ENCODE assay signal across 25 mouse cellular contexts in genomic region chr2:169116841-169117240, GRCm38 (mm10).
DNase-seq lines count a peak whose midpoint lies in the region; ATAC-seq and TF ChIP-seq lines count a peak whose summit lies in the region.
"Had no signal": no experiment of that assay in that cellular context is flagged by ENCODE, and none has a peak within 500 bp of the region (broad histone marks: within the 10 kb centered on the region; RNA-seq: fewer than 3 reads in every experiment).

No protein-coding gene starts in this region.

- 45% methylated on average over 10 of the region's 10 CpGs for WGBS in embryonic facial prominence, embryonic 14.5 days
- WGBS in embryonic facial prominence, embryonic 10.5 days, result 66% methylated on average over 10 of the region's 10 CpGs
- 43% methylated on average over 10 of the region's 10 CpGs for WGBS in lung, embryonic 14.5 days
- WGBS in midbrain, postnatal 0 days, result 34% methylated on average over 10 of the region's 10 CpGs
- 38% methylated on average over 10 of the region's 10 CpGs for WGBS in midbrain, embryonic 15.5 days

- no peaks in the 10 kb centered on the region for H3K36me3 ChIP-seq in embryonic facial prominence, embryonic 14.5 days (ENCODE audit: control insufficient read depth, insufficient read depth, low read length)
- no peaks in the 10 kb centered on the region for H3K36me3 ChIP-seq in embryonic facial prominence, embryonic 10.5 days (replicated peaks)
- H3K36me3 ChIP-seq in lung, embryonic 14.5 days (ENCODE audit: insufficient read depth), result no peaks in the 10 kb centered on the region
- H3K36me3 ChIP-seq in midbrain, postnatal 0 days (ENCODE audit: insufficient read depth, low read length), result no peaks in the 10 kb centered on the region
- H3K36me3 ChIP-seq in midbrain, embryonic 15.5 days (replicated peaks), result no peaks in the 10 kb centered on the region
- H3K36me3 ChIP-seq: embryonic facial prominence, embryonic 12.5 days; forebrain, embryonic 12.5 days; forebrain, embryonic 15.5 days; heart, embryonic 12.5 days; heart, embryonic 15.5 days; hindbrain, embryonic 10.5 days had no signal

- ATAC-seq in embryonic facial prominence, embryonic 14.5 days (ENCODE audit: low read depth), result no peak
- no peak for ATAC-seq in lung, embryonic 14.5 days (ENCODE audit: insufficient read depth)
- no peak for ATAC-seq in midbrain, postnatal 0 days (ENCODE audit: low FRiP score)
- no peak for ATAC-seq in midbrain, embryonic 15.5 days (replicated peaks)
- ATAC-seq: CD4-positive, CD25-positive, alpha-beta regulatory T cell, adult 4 months; forebrain, embryonic 15.5 days had no signal

- no peak overlapping the region for H3K4me2 ChIP-seq in embryonic facial prominence, embryonic 14.5 days (ENCODE audit: low read depth, low read length)
- no peak overlapping the region for H3K4me2 ChIP-seq in lung, embryonic 14.5 days
- H3K4me2 ChIP-seq in midbrain, postnatal 0 days (ENCODE audit: low read depth, low read length, poor library complexity, severe bottlenecking), result no peak overlapping the region
- no peak overlapping the region for H3K4me2 ChIP-seq in midbrain, embryonic 15.5 days
- H3K4me2 ChIP-seq: embryonic facial prominence, embryonic 12.5 days; forebrain, embryonic 12.5 days; forebrain, embryonic 15.5 days; heart, embryonic 12.5 days; heart, embryonic 15.5 days; hindbrain, embryonic 14.5 days had no signal

- H3K27me3 ChIP-seq in embryonic facial prominence, embryonic 14.5 days (replicated peaks; ENCODE audit: control insufficient read depth, insufficient read depth, low read length), result no peaks in the 10 kb centered on the region
- H3K27me3 ChIP-seq in embryonic facial prominence, embryonic 10.5 days (replicated peaks; ENCODE audit: low read depth, poor library complexity, severe bottlenecking), result no peaks in the 10 kb centered on the region
- H3K27me3 ChIP-seq in lung, embryonic 14.5 days (ENCODE audit: insufficient read depth, low read length), result no peaks in the 10 kb centered on the region
- H3K27me3 ChIP-seq in midbrain, postnatal 0 days (ENCODE audit: insufficient read depth, low read length), result no peaks in the 10 kb centered on the region
- H3K27me3 ChIP-seq in midbrain, embryonic 15.5 days (replicated peaks), result no peaks in the 10 kb centered on the region
- H3K27me3 ChIP-seq: embryonic facial prominence, embryonic 12.5 days; forebrain, embryonic 12.5 days; forebrain, embryonic 15.5 days had no signal

- no peak overlapping the region for H3K9ac ChIP-seq in embryonic facial prominence, embryonic 14.5 days (ENCODE audit: low read depth, low read length)
- no peak overlapping the region for H3K9ac ChIP-seq in lung, embryonic 14.5 days
- no peak overlapping the region for H3K9ac ChIP-seq in midbrain, postnatal 0 days (replicated peaks; ENCODE audit: low read length, poor library complexity, severe bottlenecking)
- H3K9ac ChIP-seq in midbrain, embryonic 15.5 days, result no peak overlapping the region
- H3K9ac ChIP-seq: embryonic facial prominence, embryonic 12.5 days; forebrain, embryonic 12.5 days; forebrain, embryonic 15.5 days; heart, embryonic 12.5 days; heart, embryonic 15.5 days; hindbrain, embryonic 14.5 days had no signal

- H3K9me3 ChIP-seq in embryonic facial prominence, embryonic 14.5 days (ENCODE audit: control insufficient read depth, low read length), result no peaks in the 10 kb centered on the region
- no peaks in the 10 kb centered on the region for H3K9me3 ChIP-seq in embryonic facial prominence, embryonic 10.5 days
- no peaks in the 10 kb centered on the region for H3K9me3 ChIP-seq in lung, embryonic 14.5 days (ENCODE audit: low read depth, low read length)
- no peaks in the 10 kb centered on the region for H3K9me3 ChIP-seq in midbrain, postnatal 0 days (ENCODE audit: low read length)
- H3K9me3 ChIP-seq in midbrain, embryonic 15.5 days, result no peaks in the 10 kb centered on the region
- H3K9me3 ChIP-seq: embryonic facial prominence, embryonic 12.5 days; forebrain, embryonic 12.5 days; forebrain, embryonic 15.5 days; heart, embryonic 15.5 days; hindbrain, embryonic 10.5 days had no signal

- H3K27ac ChIP-seq in embryonic facial prominence, embryonic 14.5 days (replicated peaks; ENCODE audit: low read depth, low read length), result no peak overlapping the region
- no peak overlapping the region for H3K27ac ChIP-seq in embryonic facial prominence, embryonic 10.5 days (replicated peaks)
- H3K27ac ChIP-seq in lung, embryonic 14.5 days (ENCODE audit: low read depth), result no peak overlapping the region
- no peak overlapping the region for H3K27ac ChIP-seq in midbrain, postnatal 0 days (ENCODE audit: low read depth, low read length)
- no peak overlapping the region for H3K27ac ChIP-seq in midbrain, embryonic 15.5 days
- H3K27ac ChIP-seq: embryonic facial prominence, embryonic 12.5 days; forebrain, embryonic 12.5 days; forebrain, embryonic 15.5 days; heart, embryonic 15.5 days; hindbrain, embryonic 10.5 days; hindbrain, embryonic 14.5 days had no signal

- no peaks in the 10 kb centered on the region for H3K4me1 ChIP-seq in embryonic facial prominence, embryonic 14.5 days (ENCODE audit: control insufficient read depth, insufficient read depth, low read length)
- 0 out of 2 replicates have a peak, but pooled peaks cover 4% of the 10 kb centered on the region for H3K4me1 ChIP-seq in embryonic facial prominence, embryonic 10.5 days
- no peaks in the 10 kb centered on the region for H3K4me1 ChIP-seq in lung, embryonic 14.5 days (ENCODE audit: insufficient read depth)
- H3K4me1 ChIP-seq in midbrain, postnatal 0 days (ENCODE audit: insufficient read depth, low read length), result no peaks in the 10 kb centered on the region
- H3K4me1 ChIP-seq in midbrain, embryonic 15.5 days, result peaks cover 8% of the 10 kb centered on the region; the same call in 1 of the 2 replicates
- H3K4me1 ChIP-seq: embryonic facial prominence, embryonic 12.5 days; forebrain, embryonic 12.5 days; forebrain, embryonic 15.5 days; heart, embryonic 12.5 days; heart, embryonic 15.5 days had no signal

- H3K4me3 ChIP-seq in embryonic facial prominence, embryonic 14.5 days (ENCODE audit: low read depth, low read length), result no peak overlapping the region
- no peak overlapping the region for H3K4me3 ChIP-seq in embryonic facial prominence, embryonic 10.5 days
- no peak overlapping the region for H3K4me3 ChIP-seq in lung, embryonic 14.5 days (ENCODE audit: low read depth, low read length)
- no peak overlapping the region for H3K4me3 ChIP-seq in midbrain, postnatal 0 days (ENCODE audit: low read depth, low read length)
- H3K4me3 ChIP-seq in midbrain, embryonic 15.5 days, result no peak overlapping the region
- H3K4me3 ChIP-seq: embryonic facial prominence, embryonic 12.5 days; erythroblast, embryonic 14.5 days; forebrain, embryonic 12.5 days; forebrain, embryonic 15.5 days; heart, embryonic 12.5 days; heart, embryonic 15.5 days; hindbrain, embryonic 10.5 days had no signal

- peak; percentile 26 for DNase-seq in embryonic facial prominence, embryonic 14.5 days (ENCODE audit: low spot score)
- DNase-seq in embryonic facial prominence, embryonic 10.5 days (ENCODE audit: low spot score), result no peak
- DNase-seq in lung, embryonic 14.5 days, result peak; percentile 52
- DNase-seq in lung, postnatal 25 days (ENCODE audit: low spot score), result no peak
- peak; percentile 51 for DNase-seq in midbrain, postnatal 0 days (ENCODE audit: low spot score)
- no peak for DNase-seq in spleen, adult 12 weeks (ENCODE audit: low spot score)
- DNase-seq: adrenal gland, adult 2 months; adrenal gland, postnatal 14 days; cerebellum, adult 11-12 months; cerebellum, adult 9-10 months; cerebellum, postnatal 36 days; gastrocnemius, postnatal 25 days; heart, adult 18-20 months; heart, postnatal 10 days; heart, postnatal 36 days had no signal

- no peak for TF ChIP-seq CTCF in lung, embryonic 14.5 days (IDR thresholded peaks at IDR 0.05; ENCODE audit: low read depth)
- peak; percentile 23; the same call in 1 of the 2 replicates for TF ChIP-seq CTCF in midbrain, postnatal 0 days (IDR thresholded peaks at IDR 0.05)

Comparison
In these comparisons a context has a peak if more than half of its experiments do, and no peak if none do; other contexts are left out.
1. DNase-seq: peak in embryonic facial prominence, embryonic 14.5 days (single experiment), lung, embryonic 14.5 days (single experiment) and midbrain, postnatal 0 days (single experiment); none in embryonic facial prominence, embryonic 10.5 days (single experiment), lung, postnatal 25 days (single experiment) and spleen, adult 12 weeks (single experiment).